Mouse (Mus musculus) neural tube, embryonic 13.5 days (tissue): ENCODE results near the gene Sult2a6. TPM values are rescaled to one million over a fixed set of nuclear protein-coding genes. Genes with fewer than 3 reads are reported as not detected.

Experiments
- ATAC-seq: fragments of 200-750 bp; cut with Nextera tagmentation; 2 replicates; pipeline ENCODE4 v1.8.0; 2017; ENCODE audit warnings: low read depth, mild to moderate bottlenecking, moderate TSS enrichment, moderate library complexity
- H3K27ac ChIP-seq: fragments of 300-500 bp; sonication (generic); replicated peaks from 2 replicates; pipeline ENCODE4 v1.5.1; 2015; ENCODE audit warnings: moderate library complexity, mild to moderate bottlenecking, inconsistent platforms
- H3K27me3 ChIP-seq: fragments of 300-500 bp; sonication (generic); 2 replicates; pipeline ENCODE4 v1.6.1; 2015; ENCODE audit warnings: mild to moderate bottlenecking, inconsistent platforms
- H3K36me3 ChIP-seq: fragments of 300-500 bp; sonication (generic); 2 replicates; pipeline ENCODE4 v1.6.1; 2015; ENCODE audit warnings: mild to moderate bottlenecking, inconsistent platforms
- H3K4me1 ChIP-seq: fragments of 300-500 bp; sonication (generic); replicated peaks from 2 replicates; pipeline ENCODE4 v1.6.1; 2015; ENCODE audit warnings: inconsistent platforms
- H3K4me2 ChIP-seq: fragments of 300-500 bp; sonication (generic); 2 replicates; pipeline ENCODE4 v1.6.1; 2015; ENCODE audit warnings: inconsistent platforms, mild to moderate bottlenecking, moderate library complexity
- H3K4me3 ChIP-seq: fragments of 300-500 bp; sonication (generic); 2 replicates; pipeline ENCODE4 v1.5.1; 2015; ENCODE audit warnings: mild to moderate bottlenecking, inconsistent platforms
- H3K9ac ChIP-seq: fragments of 300-500 bp; sonication (generic); 2 replicates; pipeline ENCODE4 v1.6.1; 2015; ENCODE audit warnings: moderate library complexity, mild to moderate bottlenecking, inconsistent platforms
- H3K9me3 ChIP-seq: fragments of 300-500 bp; sonication (generic); 2 replicates; pipeline ENCODE4 v1.6.1; 2016; ENCODE audit warnings: inconsistent platforms
- WGBS: fragments of 180-500 bp; shearing (Covaris S2); methylation state at CpG from one replicate; pipeline ENCODE4 v1.1.7; 2015; 5-methylcytosine and 5-hydroxymethylcytosine counted together
- polyA plus RNA-seq: library from polyadenylated mRNA; unstranded; fragments of >200 nt; fragmentation: Nextera tagmentation; extraction: Ambion mirVana; gene quantifications from 2 replicates; pipeline ENCODE4 v1.2.1, GENCODE M21; 2015

Sult2a6 gene
- polyA plus RNA-seq = not detected in 2 replicates

DNA sequence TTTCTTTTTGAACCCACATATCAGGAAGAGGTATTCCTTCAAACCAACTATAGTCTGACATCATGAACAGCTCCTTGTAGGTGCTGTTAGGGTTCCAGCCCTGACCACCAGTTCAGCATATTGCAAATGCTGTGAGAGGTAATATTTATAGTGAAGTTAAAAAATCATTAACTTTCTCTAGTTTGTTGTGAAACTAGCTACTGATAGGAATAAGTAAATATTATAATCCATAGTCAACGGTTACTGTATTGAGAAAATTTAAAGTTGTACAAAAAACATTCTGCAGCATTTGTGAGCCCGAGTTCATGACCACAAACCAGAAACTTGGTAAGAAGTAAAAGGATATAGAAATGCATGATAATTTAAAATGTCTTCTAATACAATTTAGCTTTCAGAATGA is at the start of gene Sult2a6:
TSS of gene Sult2a6 (minus strand) at position 101 of the 400 bp plus-strand sequence.
- Histone ChIP-seq H3K4me3 (no peak within 1 kb of the TSS), H3K4me2 (no peak within 1 kb of the TSS), H3K9me3 (peaks cover 14% of the 10 kb centered on the region), H3K36me3 (no peaks in the 10 kb centered on the region), H3K4me1 (no peaks in the 10 kb centered on the region), H3K27ac (no peak within 1 kb of the TSS), H3K9ac (no peak within 1 kb of the TSS), H3K27me3 (no peaks in the 10 kb centered on the region)
- 83% methylated on average over 2 of the region's 2 CpGs for WGBS
- no peak for ATAC-seq

DNA sequence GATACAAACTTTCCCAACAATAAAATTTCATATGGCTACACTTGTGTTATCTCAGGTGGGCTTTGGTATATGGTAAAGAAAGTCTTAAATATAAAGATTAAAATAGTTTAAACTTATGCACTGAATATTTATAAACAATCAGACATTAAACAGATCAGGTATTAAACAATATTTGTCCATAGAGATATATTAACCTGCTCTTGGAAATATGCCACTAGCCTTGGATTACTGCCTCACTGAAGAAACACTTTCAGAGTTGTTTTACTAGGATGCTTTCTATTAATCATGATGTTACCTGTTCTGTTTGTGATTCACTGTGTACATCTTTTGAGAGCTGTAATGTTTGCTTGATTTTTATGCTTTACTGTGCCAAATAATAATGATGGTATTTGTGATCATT is 39.4 kb downstream of the Sult2a6 start:
- Histone ChIP-seq H3K4me1 (no peaks in the 10 kb centered on the region), H3K9me3 (peaks cover 7% of the 10 kb centered on the region), H3K27ac (no peak overlapping the region), H3K4me2 (no peak overlapping the region), H3K4me3 (no peak overlapping the region), H3K36me3 (no peaks in the 10 kb centered on the region), H3K27me3 (no peaks in the 10 kb centered on the region), H3K9ac (no peak overlapping the region)
- no peak for ATAC-seq

DNA sequence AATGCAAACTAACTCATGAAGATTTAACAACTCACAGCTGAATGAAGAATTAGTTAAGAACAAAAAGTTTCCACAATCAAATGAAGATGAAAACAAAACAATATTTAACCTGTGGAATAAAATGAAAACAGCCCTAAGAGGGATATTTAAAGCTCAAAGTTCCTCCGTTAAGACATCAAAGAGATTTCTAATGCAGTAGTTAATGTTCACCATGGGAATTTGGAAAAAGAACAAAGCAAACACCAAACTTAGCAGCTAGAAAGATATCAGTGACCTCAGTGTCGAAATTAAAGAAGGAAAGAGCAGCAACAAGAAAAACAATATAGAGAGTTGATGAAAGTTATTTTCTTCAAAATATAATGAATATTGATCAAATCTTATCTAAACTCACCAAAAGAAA is 51.3 kb downstream of the Sult2a6 start:
- Histone ChIP-seq H3K4me1 (no peaks in the 10 kb centered on the region), H3K9me3 (peaks cover 12% of the 10 kb centered on the region), H3K27me3 (no peaks in the 10 kb centered on the region), H3K27ac (no peak overlapping the region), H3K36me3 (no peaks in the 10 kb centered on the region), H3K9ac (no peak overlapping the region), H3K4me2 (no peak overlapping the region), H3K4me3 (no peak overlapping the region)
- no peak for ATAC-seq
- 76% methylated on average over 2 of the region's 2 CpGs for WGBS

DNA sequence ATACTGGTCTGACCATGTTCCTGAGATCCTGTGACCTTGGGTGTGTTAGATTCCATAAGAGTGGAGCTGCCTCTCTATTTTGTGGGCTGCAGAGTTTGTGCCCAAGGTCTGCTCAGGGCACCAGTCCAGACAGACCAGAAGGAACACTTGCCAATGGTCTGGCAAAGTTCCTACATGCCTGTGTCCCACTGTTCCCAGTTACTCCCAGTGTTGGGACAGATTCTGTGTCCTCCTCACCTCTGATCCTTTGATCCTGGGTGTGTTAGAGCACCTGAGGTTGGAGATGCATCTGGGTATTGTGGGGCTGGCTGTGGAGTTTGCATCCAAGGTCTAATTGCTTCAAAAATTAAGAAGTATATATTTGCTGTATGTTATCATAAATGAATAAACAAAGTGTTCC is 52.2 kb downstream of the Sult2a6 start:
- Histone ChIP-seq H3K36me3 (no peaks in the 10 kb centered on the region), H3K27me3 (no peaks in the 10 kb centered on the region), H3K4me3 (no peak overlapping the region), H3K4me2 (no peak overlapping the region), H3K9ac (no peak overlapping the region), H3K27ac (no peak overlapping the region), H3K4me1 (no peaks in the 10 kb centered on the region), H3K9me3 (peaks cover 8% of the 10 kb centered on the region)
- no peak for ATAC-seq

Other genes with a start within 250 kb of the Sult2a6 start
- not detected in 2 replicates for gene Sult2a3, start 131.8 kb downstream of the Sult2a6 start, polyA plus RNA-seq
- gene Obox8, start 78.7 kb upstream of the Sult2a6 start, polyA plus RNA-seq = not detected in 2 replicates
- gene Sult2a8, start 191.9 kb upstream of the Sult2a6 start, polyA plus RNA-seq = not detected in 2 replicates
- gene Sult2a7, start 239.4 kb upstream of the Sult2a6 start, polyA plus RNA-seq = not detected in 2 replicates